Mouse (Mus musculus): ENCODE data around the gene Mrtfa. TPM values are rescaled to one million over a fixed set of nuclear protein-coding genes. Genes with fewer than 3 reads are reported as not detected.

The Mrtfa gene
- polyA plus RNA-seq, 1 experiment: 18.4 TPM

DNA sequence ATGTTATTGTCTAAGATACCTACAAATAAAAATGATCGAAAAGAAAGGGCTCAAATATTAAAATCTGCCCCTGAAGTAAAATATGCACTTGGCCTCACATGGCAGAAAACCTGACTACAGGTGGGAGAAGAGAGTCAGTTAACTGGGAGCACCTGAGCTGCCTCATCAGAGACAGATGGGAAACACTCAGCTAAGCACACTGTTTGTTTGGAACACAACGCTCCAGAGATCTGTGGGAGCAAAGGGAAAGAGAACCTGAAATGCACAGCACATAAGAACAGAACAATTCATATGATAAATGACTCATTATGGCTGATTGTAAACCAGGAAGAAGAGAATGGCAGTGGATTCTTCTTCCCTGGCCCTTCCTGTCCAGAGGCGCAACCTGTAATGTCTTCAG lies 87.1 kb downstream of the Mrtfa start:
- Histone ChIP-seq H3K9me3 (replicated peaks; ENCODE audit: control insufficient read depth, insufficient read depth, low read length, poor library complexity, severe bottlenecking) (no peaks in the 10 kb centered on the region), H3K9ac (ENCODE audit: low read depth, poor library complexity, severe bottlenecking) (no peak overlapping the region), H3K27ac (ENCODE audit: insufficient read depth, low read length) (no peak overlapping the region), H3K27me3 (ENCODE audit: control insufficient read depth, insufficient read depth, low read length, poor library complexity, severe bottlenecking) (no peaks in the 10 kb centered on the region), H3K36me3 (ENCODE audit: control insufficient read depth, insufficient read depth, low read length, poor library complexity, severe bottlenecking) (no peaks in the 10 kb centered on the region), H3K4me3 (ENCODE audit: low read depth, low read length) (no peak overlapping the region), H3K4me1 (ENCODE audit: control insufficient read depth, insufficient read depth, low read length) (peaks cover 2% of the 10 kb centered on the region)
- TF ChIP-seq EP300 (IDR thresholded peaks at IDR 0.05; ENCODE audit: insufficient read depth, low read depth, low read length): no peak
- TF ChIP-seq POLR2A (IDR thresholded peaks at IDR 0.05; ENCODE audit: insufficient read depth, low read length): no peak
- no peak for TF ChIP-seq CTCF (IDR thresholded peaks at IDR 0.05; ENCODE audit: low read depth, low read length)

DNA sequence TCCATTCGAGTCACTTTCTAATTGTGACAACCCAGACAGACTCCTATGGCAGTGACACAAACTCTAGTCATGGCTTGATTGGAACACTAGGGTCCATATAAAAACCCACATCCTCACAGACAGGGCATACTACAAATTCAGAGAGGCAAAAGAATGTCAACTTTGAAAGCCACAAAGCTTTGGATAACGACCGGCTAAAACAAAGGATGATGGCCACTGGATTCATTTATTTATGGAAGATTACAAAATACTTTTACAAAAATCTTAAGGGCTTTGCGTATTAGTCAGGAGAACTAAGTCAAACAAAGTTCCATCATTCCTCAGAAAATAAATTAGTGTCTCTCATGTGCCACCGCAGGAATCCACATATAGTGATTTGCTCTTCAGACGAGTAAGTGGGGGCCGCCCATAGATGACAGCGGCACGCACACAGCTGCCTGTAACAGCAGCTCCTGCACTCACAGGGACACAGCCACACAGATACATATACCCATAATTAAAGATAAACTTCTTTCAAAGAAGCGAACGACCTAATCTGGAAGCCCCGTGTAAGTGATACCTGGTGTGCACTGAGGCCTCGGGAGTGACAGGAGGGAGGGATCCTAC lies 88.2 kb downstream of the Mrtfa start:
- no peak overlapping the region for H3K9ac ChIP-seq (ENCODE audit: low read depth, poor library complexity, severe bottlenecking)
- H3K27me3 ChIP-seq (ENCODE audit: control insufficient read depth, insufficient read depth, low read length, poor library complexity, severe bottlenecking): no peaks in the 10 kb centered on the region
- no peak overlapping the region for H3K27ac ChIP-seq (ENCODE audit: insufficient read depth, low read length)
- H3K36me3 ChIP-seq (ENCODE audit: control insufficient read depth, insufficient read depth, low read length, poor library complexity, severe bottlenecking): no peaks in the 10 kb centered on the region
- no peaks in the 10 kb centered on the region for H3K9me3 ChIP-seq (replicated peaks; ENCODE audit: control insufficient read depth, insufficient read depth, low read length, poor library complexity, severe bottlenecking)
- no peak overlapping the region for H3K4me3 ChIP-seq (ENCODE audit: low read depth, low read length)
- no peak for TF ChIP-seq EP300 (IDR thresholded peaks at IDR 0.05; ENCODE audit: insufficient read depth, low read depth, low read length)
- TF ChIP-seq POLR2A (IDR thresholded peaks at IDR 0.05; ENCODE audit: insufficient read depth, low read length): no peak
- no peak for TF ChIP-seq CTCF (IDR thresholded peaks at IDR 0.05; ENCODE audit: low read depth, low read length)
- H3K4me1 ChIP-seq (ENCODE audit: control insufficient read depth, insufficient read depth, low read length): peaks cover 2% of the 10 kb centered on the region

DNA sequence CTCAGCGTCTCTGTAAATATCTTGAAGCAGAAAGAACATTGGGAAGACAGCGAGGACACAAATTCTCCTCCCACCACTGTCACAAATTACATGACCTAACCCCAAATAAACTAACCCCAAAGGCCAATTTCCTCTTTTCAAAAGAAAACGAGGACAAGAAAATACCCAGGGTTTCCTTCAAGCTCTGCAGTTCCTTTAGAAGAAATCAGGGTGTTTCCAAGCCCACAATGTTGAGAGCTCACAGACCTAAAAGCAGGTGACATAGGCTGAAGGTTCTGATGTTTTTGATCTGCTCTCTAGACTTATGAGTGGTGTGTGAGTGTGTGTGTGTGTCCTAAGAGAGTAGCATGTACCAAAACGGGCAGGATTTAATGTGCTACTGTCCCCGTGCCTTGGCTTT lies 89.2 kb downstream of the Mrtfa start:
- Histone ChIP-seq H3K9me3 (replicated peaks; ENCODE audit: control insufficient read depth, insufficient read depth, low read length, poor library complexity, severe bottlenecking) (no peaks in the 10 kb centered on the region), H3K27ac (ENCODE audit: insufficient read depth, low read length) (no peak overlapping the region), H3K36me3 (ENCODE audit: control insufficient read depth, insufficient read depth, low read length, poor library complexity, severe bottlenecking) (no peaks in the 10 kb centered on the region), H3K4me1 (ENCODE audit: control insufficient read depth, insufficient read depth, low read length) (peaks cover 2% of the 10 kb centered on the region), H3K4me3 (ENCODE audit: low read depth, low read length) (no peak overlapping the region), H3K9ac (ENCODE audit: low read depth, poor library complexity, severe bottlenecking) (no peak overlapping the region), H3K27me3 (ENCODE audit: control insufficient read depth, insufficient read depth, low read length, poor library complexity, severe bottlenecking) (no peaks in the 10 kb centered on the region)
- TF ChIP-seq POLR2A (IDR thresholded peaks at IDR 0.05; ENCODE audit: insufficient read depth, low read length): no peak
- TF ChIP-seq CTCF (IDR thresholded peaks at IDR 0.05; ENCODE audit: low read depth, low read length): no peak
- no peak for TF ChIP-seq EP300 (IDR thresholded peaks at IDR 0.05; ENCODE audit: insufficient read depth, low read depth, low read length)

DNA sequence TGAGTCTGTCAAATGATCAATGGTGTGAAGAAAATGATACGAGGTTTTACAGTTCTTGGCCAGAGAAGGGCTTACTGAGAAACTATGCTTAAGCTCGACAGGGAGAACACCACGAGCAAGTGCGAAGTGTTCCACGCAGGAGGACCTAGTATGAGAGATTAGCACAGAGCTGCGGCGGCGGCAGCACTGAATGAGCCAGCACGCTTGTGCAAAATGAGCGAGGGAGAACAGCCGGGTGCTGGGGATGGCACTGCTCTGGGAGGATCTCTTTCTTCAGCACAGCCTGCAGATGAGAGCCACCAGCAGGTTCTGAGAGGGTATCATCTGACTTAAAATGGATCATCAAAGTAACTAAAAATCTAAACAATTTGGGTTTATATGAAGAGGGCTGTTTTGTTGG lies 91.3 kb downstream of the Mrtfa start:
- H3K4me3 ChIP-seq (ENCODE audit: low read depth, low read length): no peak overlapping the region
- TF ChIP-seq CTCF (IDR thresholded peaks at IDR 0.05; ENCODE audit: low read depth, low read length) (no peak), EP300 (IDR thresholded peaks at IDR 0.05; ENCODE audit: insufficient read depth, low read depth, low read length) (no peak), POLR2A (IDR thresholded peaks at IDR 0.05; ENCODE audit: insufficient read depth, low read length) (no peak)
- H3K9ac ChIP-seq (ENCODE audit: low read depth, poor library complexity, severe bottlenecking): no peak overlapping the region
- no peak overlapping the region for H3K27ac ChIP-seq (ENCODE audit: insufficient read depth, low read length)
- H3K27me3 ChIP-seq (ENCODE audit: control insufficient read depth, insufficient read depth, low read length, poor library complexity, severe bottlenecking): no peaks in the 10 kb centered on the region
- H3K9me3 ChIP-seq (replicated peaks; ENCODE audit: control insufficient read depth, insufficient read depth, low read length, poor library complexity, severe bottlenecking): no peaks in the 10 kb centered on the region
- H3K36me3 ChIP-seq (ENCODE audit: control insufficient read depth, insufficient read depth, low read length, poor library complexity, severe bottlenecking): no peaks in the 10 kb centered on the region
- peaks cover 2% of the 10 kb centered on the region for H3K4me1 ChIP-seq (ENCODE audit: control insufficient read depth, insufficient read depth, low read length)

DNA sequence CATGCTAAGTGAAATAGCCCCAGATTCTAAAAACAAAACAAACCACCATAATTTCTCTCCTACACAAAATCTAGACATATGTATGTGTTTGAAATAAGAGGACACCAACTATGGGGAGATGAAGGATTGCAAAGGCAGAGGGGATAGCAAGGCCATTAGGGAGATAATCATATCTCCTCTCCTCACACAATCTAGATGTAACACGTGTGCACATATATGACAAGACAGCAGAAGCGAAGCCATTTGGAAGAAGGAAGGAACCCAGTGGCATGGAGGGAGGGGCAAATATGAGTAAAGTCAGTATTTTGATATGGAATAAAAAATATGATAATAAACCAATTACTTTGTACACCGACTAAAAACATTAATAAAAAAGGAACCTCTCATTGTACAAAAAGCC lies 91.9 kb downstream of the Mrtfa start:
- Histone ChIP-seq H3K27ac (ENCODE audit: insufficient read depth, low read length) (no peak overlapping the region), H3K4me1 (ENCODE audit: control insufficient read depth, insufficient read depth, low read length) (peaks cover under 1% of the 10 kb centered on the region), H3K27me3 (ENCODE audit: control insufficient read depth, insufficient read depth, low read length, poor library complexity, severe bottlenecking) (no peaks in the 10 kb centered on the region), H3K9ac (ENCODE audit: low read depth, poor library complexity, severe bottlenecking) (no peak overlapping the region), H3K4me3 (ENCODE audit: low read depth, low read length) (no peak overlapping the region), H3K36me3 (ENCODE audit: control insufficient read depth, insufficient read depth, low read length, poor library complexity, severe bottlenecking) (no peaks in the 10 kb centered on the region), H3K9me3 (replicated peaks; ENCODE audit: control insufficient read depth, insufficient read depth, low read length, poor library complexity, severe bottlenecking) (no peaks in the 10 kb centered on the region)
- TF ChIP-seq POLR2A (IDR thresholded peaks at IDR 0.05; ENCODE audit: insufficient read depth, low read length) (no peak), EP300 (IDR thresholded peaks at IDR 0.05; ENCODE audit: insufficient read depth, low read depth, low read length) (no peak), CTCF (IDR thresholded peaks at IDR 0.05; ENCODE audit: low read depth, low read length) (no peak)

DNA sequence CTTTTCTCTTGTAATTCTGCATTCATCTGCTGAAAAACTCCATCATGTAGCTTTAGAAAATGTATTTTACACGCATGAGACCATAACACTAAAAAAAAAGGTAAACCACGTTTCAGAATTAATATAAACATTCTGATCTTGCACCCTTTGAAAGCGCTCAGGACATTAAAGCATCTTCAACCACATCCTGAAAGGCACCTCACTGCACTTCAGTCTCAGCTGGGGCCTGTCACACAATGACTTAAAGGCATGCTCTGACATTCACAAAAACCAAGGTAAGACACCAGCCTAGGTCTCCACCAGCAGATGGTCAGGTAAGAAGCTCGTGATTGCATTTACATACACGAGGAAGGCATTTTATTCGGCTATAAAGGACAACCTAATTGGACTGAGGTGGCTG lies 92.7 kb downstream of the Mrtfa start:
- Histone ChIP-seq H3K9ac (ENCODE audit: low read depth, poor library complexity, severe bottlenecking) (no peak overlapping the region), H3K27me3 (ENCODE audit: control insufficient read depth, insufficient read depth, low read length, poor library complexity, severe bottlenecking) (no peaks in the 10 kb centered on the region), H3K36me3 (ENCODE audit: control insufficient read depth, insufficient read depth, low read length, poor library complexity, severe bottlenecking) (no peaks in the 10 kb centered on the region), H3K4me1 (ENCODE audit: control insufficient read depth, insufficient read depth, low read length) (no peaks in the 10 kb centered on the region), H3K4me3 (ENCODE audit: low read depth, low read length) (no peak overlapping the region), H3K9me3 (replicated peaks; ENCODE audit: control insufficient read depth, insufficient read depth, low read length, poor library complexity, severe bottlenecking) (no peaks in the 10 kb centered on the region), H3K27ac (ENCODE audit: insufficient read depth, low read length) (no peak overlapping the region)
- TF ChIP-seq POLR2A (IDR thresholded peaks at IDR 0.05; ENCODE audit: insufficient read depth, low read length): no peak
- TF ChIP-seq CTCF (IDR thresholded peaks at IDR 0.05; ENCODE audit: low read depth, low read length): no peak
- no peak for TF ChIP-seq EP300 (IDR thresholded peaks at IDR 0.05; ENCODE audit: insufficient read depth, low read depth, low read length)

Measured in ES-Bruce4 (cell line).